Mouse (Mus musculus): ENCODE measurements around the gene Mars. TPM values are rescaled to one million over a fixed set of nuclear protein-coding genes. Genes with fewer than 3 reads are reported as not detected.
"Not testable (repeated sequence)": the region's sequence is repeated elsewhere in the genome, so short reads cannot be mapped to it uniquely, and the experiment has no call there.

Mars gene
- polyA plus RNA-seq, 1 experiment from 2014 or later, result 150 TPM

DNA sequence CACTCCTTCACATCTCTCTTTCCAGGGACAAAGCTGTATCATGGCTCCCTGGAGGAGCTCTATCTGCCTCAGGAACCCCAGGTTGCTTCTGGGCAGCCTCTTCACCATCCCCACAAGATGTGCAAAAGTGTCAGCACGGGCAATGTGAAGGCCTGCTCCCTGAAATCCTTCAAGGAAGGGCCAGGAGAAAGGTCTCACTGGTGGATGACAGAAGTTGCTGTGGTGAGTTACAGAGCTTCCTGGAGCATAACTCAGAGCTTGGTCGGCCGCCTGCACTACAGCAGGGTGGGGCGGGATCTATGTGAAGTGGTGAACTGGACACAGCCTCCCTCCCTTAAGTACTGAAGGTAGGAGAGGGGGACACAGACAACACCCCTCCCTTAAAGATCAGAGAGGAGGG lies 11.1 kb upstream of the Mars start:
- DNase-seq (no peak), ATAC-seq (ENCODE audit: low read depth) (no peak)
- Histone ChIP-seq H3K4me1 (replicated peaks) (peaks cover 65% of the 10 kb centered on the region), H3K9ac (no peak overlapping the region; the same call in 1 of the 2 replicates), H3K4me2 (no peak overlapping the region), H3K27me3 (peaks cover 30% of the 10 kb centered on the region), H3K9me3 (replicated peaks) (no peaks in the 10 kb centered on the region), H3K4me3 (replicated peaks) (0 out of 2 replicates have a peak overlapping the region, but pooled peaks have one; percentile 36), H3K36me3 (no peaks in the 10 kb centered on the region), H3K27ac (peak overlapping the region; percentile 69)
- 48% methylated on average over 4 of the region's 4 CpGs for WGBS (ENCODE audit: insufficient replicate concordance)

DNA sequence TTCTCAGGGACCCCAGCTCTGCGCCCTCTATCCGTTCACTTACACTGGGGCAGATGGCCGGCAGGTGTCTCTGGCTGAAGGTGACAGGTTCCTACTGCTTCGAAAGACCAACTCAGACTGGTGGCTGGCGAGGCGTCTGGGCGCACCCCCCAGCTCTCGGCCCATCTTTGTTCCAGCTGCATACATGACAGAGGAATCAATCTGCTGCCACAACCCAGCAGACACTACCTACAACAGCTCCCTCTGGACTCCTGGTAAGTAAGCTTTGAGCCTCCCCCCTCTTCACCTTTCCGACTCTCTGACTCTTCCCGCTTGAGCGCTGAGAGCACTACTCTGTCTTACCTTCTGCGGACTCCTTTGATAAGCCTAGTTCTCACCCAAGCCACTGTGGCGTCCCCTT lies 10.6 kb upstream of the Mars start:
- WGBS (ENCODE audit: insufficient replicate concordance), result 73% methylated on average over 13 of the region's 13 CpGs
- no peak for ATAC-seq (ENCODE audit: low read depth)
- H3K4me1 ChIP-seq (replicated peaks), result peaks cover 66% of the 10 kb centered on the region
- no peak overlapping the region for H3K27ac ChIP-seq
- no peaks in the 10 kb centered on the region for H3K9me3 ChIP-seq (replicated peaks)
- DNase-seq, result no peak
- no peak overlapping the region for H3K4me3 ChIP-seq (replicated peaks)
- no peaks in the 10 kb centered on the region for H3K36me3 ChIP-seq
- peaks cover 25% of the 10 kb centered on the region for H3K27me3 ChIP-seq
- H3K9ac ChIP-seq, result no peak overlapping the region
- H3K4me2 ChIP-seq, result no peak overlapping the region

DNA sequence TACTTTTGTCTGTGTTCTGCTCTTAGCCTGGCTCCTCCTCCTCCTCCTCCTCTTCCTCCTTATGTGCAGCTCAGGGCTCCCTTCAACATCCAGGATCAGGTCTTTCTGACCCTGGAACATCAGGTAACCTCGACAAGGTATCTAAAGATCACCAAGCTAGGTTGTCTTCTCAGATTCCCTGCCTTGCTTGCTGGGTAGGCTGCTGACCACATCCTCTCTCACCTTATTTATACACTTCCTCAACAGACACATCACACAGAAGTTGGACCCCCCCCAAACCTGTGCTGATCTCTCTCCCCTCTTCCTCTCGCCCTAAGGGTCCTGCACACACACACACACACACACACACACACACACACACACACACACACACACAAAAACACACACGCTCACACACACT lies 10.0 kb upstream of the Mars start, which contains the start of gene Arhgap9:
Arhgap9 (plus strand) TSS at position 344 of the 400 bp plus-strand sequence.
- Histone ChIP-seq H3K4me2 (no peak within 1 kb of the TSS), H3K4me3 (replicated peaks) (no peak within 1 kb of the TSS), H3K27ac (peak within 1 kb of the TSS; percentile 69)

DNA sequence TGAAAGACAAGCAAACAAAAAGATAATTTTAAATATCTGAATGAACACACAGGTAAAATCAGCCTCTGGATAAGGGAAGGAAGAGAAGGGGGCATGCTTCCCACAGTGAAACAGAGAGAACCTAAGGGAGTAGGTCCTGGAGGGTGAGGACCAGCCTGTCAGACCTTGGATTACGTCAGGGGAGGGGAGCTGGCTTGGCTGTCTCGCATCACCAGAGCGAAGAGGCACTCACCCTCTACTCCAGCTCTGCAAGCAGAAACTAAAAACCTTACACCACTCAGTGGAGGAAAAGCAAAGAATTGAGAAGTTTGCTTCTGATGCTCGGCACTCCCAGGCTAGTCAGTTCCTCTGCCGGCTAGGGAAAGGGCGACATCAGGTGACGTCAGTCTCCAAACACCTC lies 8.4 kb upstream of the Mars start:
- Histone ChIP-seq H3K4me1 (replicated peaks) (peaks cover 57% of the 10 kb centered on the region), H3K36me3 (no peaks in the 10 kb centered on the region), H3K27me3 (peaks cover 3% of the 10 kb centered on the region; the same call in 1 of the 2 replicates), H3K9me3 (replicated peaks) (no peaks in the 10 kb centered on the region), H3K27ac (no peak overlapping the region), H3K4me2 (no peak overlapping the region), H3K4me3 (replicated peaks) (no peak overlapping the region), H3K9ac (no peak overlapping the region)
- 76% methylated on average over 7 of the region's 7 CpGs for WGBS (ENCODE audit: insufficient replicate concordance)
- ATAC-seq (ENCODE audit: low read depth), result no peak
- no peak for DNase-seq

More for the DNA sequence above, 10.0 kb upstream of the Mars start, which contains the start of gene Arhgap9:
- Histone ChIP-seq H3K4me1 (replicated peaks) (peaks cover 66% of the 10 kb centered on the region), H3K9me3 (replicated peaks) (no peaks in the 10 kb centered on the region), H3K27me3 (peaks cover 19% of the 10 kb centered on the region), H3K9ac (no peak within 1 kb of the TSS), H3K36me3 (no peaks in the 10 kb centered on the region)
- ATAC-seq (ENCODE audit: low read depth) (no peak), DNase-seq (no peak)
- 60% methylated on average over 3 of the region's 3 CpGs for WGBS (ENCODE audit: insufficient replicate concordance)

DNA sequence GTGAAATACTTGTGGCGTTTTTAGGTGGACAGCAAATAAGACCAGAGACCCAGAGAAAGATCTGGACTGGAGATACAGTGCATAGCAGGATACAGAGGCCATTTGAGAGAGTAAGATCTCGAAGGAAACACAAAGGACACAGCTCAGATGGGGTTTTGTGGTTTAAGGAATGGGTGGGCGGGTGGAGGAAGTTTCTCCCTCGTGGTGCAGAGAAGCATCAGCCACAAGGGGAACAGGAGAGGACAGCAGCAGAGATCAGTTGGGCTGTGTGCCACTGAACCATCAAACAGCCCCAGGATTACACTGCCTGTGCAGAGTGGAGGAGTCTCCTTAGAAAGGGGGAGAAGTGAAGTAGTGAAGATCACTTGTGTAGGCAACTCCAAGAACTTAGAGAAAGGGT lies 6.4 kb upstream of the Mars start:
- H3K9me3 ChIP-seq (replicated peaks), result no peaks in the 10 kb centered on the region
- DNase-seq, result no peak
- no peak overlapping the region for H3K4me3 ChIP-seq (replicated peaks)
- H3K4me1 ChIP-seq (replicated peaks), result peaks cover 44% of the 10 kb centered on the region
- ATAC-seq (ENCODE audit: low read depth), result no peak
- 21% methylated on average over 4 of the region's 4 CpGs for WGBS (ENCODE audit: insufficient replicate concordance)
- H3K36me3 ChIP-seq, result no peaks in the 10 kb centered on the region
- no peak overlapping the region for H3K9ac ChIP-seq
- peak overlapping the region; percentile 73 for H3K27ac ChIP-seq
- H3K4me2 ChIP-seq, result no peak overlapping the region
- H3K27me3 ChIP-seq, result no peaks in the 10 kb centered on the region

DNA sequence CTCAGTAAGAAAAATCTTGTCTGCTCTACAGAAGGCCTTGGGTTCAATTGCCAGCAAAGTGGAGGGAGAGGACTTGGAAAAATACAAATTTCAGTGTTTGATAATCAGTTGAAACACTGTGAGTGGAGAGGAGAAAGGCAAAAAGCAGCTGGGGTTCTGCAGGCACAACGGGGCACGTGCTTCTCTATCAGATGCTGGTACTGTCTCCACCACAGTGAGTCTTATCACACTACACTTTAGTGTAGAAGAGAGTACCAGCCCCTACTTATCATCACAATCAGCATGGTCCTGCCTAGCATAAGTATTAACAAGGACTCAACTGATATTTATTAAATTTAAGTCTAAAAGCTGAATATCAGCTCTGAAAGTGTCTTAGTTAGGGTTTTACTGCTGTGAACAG lies 5.7 kb upstream of the Mars start:
- no peak overlapping the region for H3K4me2 ChIP-seq
- WGBS (ENCODE audit: insufficient replicate concordance), result 14% methylated on average over 2 of the region's 2 CpGs
- H3K4me3 ChIP-seq (replicated peaks), result no peak overlapping the region
- peak; percentile 82 for ATAC-seq (ENCODE audit: low read depth)
- H3K4me1 ChIP-seq (replicated peaks), result peaks cover 44% of the 10 kb centered on the region
- peak overlapping the region; percentile 73 for H3K27ac ChIP-seq
- no peaks in the 10 kb centered on the region for H3K27me3 ChIP-seq
- no peaks in the 10 kb centered on the region for H3K36me3 ChIP-seq
- no peak overlapping the region for H3K9ac ChIP-seq
- H3K9me3 ChIP-seq (replicated peaks), result no peaks in the 10 kb centered on the region
- DNase-seq, result no peak

DNA sequence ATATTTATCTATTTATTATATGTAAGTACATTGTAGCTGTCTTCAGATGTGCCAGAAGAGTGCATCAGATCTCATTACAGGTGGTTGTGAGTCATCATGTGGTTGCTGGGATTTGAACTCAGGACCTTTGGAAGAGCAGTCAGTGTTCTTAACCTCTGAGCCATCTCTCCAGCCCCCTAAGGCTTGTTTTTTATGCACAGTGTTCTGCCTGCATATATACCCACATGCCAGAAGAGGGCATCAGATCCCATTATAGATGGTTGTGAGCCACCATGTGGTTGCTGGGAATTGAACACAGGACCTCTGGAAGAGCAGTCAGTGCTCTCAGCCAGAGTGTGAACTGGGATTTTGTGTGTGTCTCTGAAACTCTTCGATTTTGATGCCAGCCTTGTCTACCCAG lies 3.4 kb upstream of the Mars start:
- H3K4me1 ChIP-seq (replicated peaks), result peaks cover 51% of the 10 kb centered on the region
- WGBS (ENCODE audit: insufficient replicate concordance), result 59% methylated on average over 1 of the region's 1 CpGs
- H3K27ac ChIP-seq; H3K27me3 ChIP-seq; H3K9ac ChIP-seq; H3K9me3 ChIP-seq (replicated peaks); H3K4me3 ChIP-seq (replicated peaks); H3K4me2 ChIP-seq; DNase-seq; H3K36me3 ChIP-seq; ATAC-seq (ENCODE audit: low read depth): not testable (repeated sequence)

DNA sequence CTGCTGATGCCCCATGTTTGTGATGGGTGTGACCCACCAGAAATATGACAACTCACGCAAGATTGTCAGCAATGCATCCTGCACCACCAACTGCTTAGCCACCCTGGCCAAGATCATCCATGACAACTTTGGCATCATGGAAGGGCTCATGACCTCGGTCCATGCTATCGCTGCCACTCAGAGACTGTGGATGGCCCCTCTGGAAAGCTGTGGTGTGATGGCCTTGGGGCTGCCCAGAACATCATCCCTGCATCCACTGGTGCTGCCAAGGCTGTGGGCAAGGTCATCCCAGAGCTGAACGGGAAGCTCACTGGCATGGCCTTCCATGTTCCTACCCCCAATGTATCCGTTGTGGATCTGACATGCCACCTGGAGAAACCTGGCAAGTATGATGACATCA lies 1.9 kb upstream of the Mars start:
- not testable (repeated sequence) for H3K9ac ChIP-seq; H3K27me3 ChIP-seq; H3K9me3 ChIP-seq (replicated peaks); DNase-seq; H3K4me3 ChIP-seq (replicated peaks); H3K4me2 ChIP-seq; H3K27ac ChIP-seq; ATAC-seq (ENCODE audit: low read depth)
- 81% methylated on average over 5 of the region's 5 CpGs for WGBS (ENCODE audit: insufficient replicate concordance)
- peaks cover 58% of the 10 kb centered on the region for H3K4me1 ChIP-seq (replicated peaks)
- peaks cover 18% of the 10 kb centered on the region for H3K36me3 ChIP-seq

DNA sequence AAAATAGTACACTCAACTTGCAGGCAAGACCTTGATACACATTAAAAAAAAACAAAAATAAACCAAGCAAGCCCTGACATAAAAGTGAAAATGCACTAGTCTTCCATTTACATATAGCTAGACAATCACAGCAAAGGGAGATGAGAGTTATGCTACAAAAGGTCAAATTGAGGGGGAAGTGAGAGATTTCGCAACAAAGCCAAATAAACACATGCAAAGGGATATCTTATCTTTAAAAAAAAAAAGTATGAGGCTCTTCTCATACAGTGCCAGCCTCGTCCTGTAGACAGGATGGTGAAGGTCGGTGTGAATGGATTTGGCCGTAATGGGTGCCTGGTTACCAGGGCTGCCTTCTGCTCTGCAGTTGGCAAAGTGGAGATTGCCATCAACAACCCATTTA lies 1.3 kb upstream of the Mars start:
- ATAC-seq (ENCODE audit: low read depth), result no peak
- 43% methylated on average over 4 of the region's 4 CpGs for WGBS (ENCODE audit: insufficient replicate concordance)
- no peak for DNase-seq
- peak overlapping the region; percentile 84 for H3K27ac ChIP-seq
- peak overlapping the region; percentile 96; the same call in 1 of the 2 replicates for H3K9ac ChIP-seq
- H3K36me3 ChIP-seq, result peaks cover 25% of the 10 kb centered on the region
- H3K4me2 ChIP-seq, result peak overlapping the region; percentile 90
- H3K4me3 ChIP-seq (replicated peaks), result peak overlapping the region; percentile 90; the same call in 1 of the 2 replicates
- no peaks in the 10 kb centered on the region for H3K27me3 ChIP-seq
- H3K4me1 ChIP-seq (replicated peaks), result peaks cover 53% of the 10 kb centered on the region
- H3K9me3 ChIP-seq (replicated peaks), result no peaks in the 10 kb centered on the region

DNA sequence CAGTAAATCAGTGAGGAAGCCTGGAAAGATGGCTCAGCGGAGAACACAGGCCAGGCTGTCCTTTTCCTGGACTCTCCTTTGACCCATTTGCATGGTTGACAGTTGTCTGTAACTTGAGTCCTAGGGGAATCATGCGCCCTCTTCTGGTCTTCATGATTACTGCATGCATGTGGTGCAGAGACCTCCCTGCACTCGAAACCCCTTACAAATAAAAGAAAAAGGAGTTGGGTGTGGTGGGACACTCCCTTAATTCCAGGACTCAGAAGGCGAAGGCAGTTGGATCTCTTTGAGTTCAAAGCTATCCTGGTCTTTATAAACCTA lies 730 bp upstream of the Mars start:
- WGBS (ENCODE audit: insufficient replicate concordance), result 2% methylated on average over 4 of the region's 4 CpGs
- peaks cover 48% of the 10 kb centered on the region for H3K4me1 ChIP-seq (replicated peaks)
- H3K4me2 ChIP-seq, result peak overlapping the region; percentile 90
- H3K36me3 ChIP-seq, result peaks cover 30% of the 10 kb centered on the region
- peak overlapping the region; percentile 90 for H3K4me3 ChIP-seq (replicated peaks)
- ATAC-seq (ENCODE audit: low read depth) (peak; percentile 47), DNase-seq (peak; percentile 79)
- H3K9me3 ChIP-seq (replicated peaks), result no peaks in the 10 kb centered on the region
- peak overlapping the region; percentile 96 for H3K9ac ChIP-seq
- peak overlapping the region; percentile 84 for H3K27ac ChIP-seq
- no peaks in the 10 kb centered on the region for H3K27me3 ChIP-seq

DNA sequence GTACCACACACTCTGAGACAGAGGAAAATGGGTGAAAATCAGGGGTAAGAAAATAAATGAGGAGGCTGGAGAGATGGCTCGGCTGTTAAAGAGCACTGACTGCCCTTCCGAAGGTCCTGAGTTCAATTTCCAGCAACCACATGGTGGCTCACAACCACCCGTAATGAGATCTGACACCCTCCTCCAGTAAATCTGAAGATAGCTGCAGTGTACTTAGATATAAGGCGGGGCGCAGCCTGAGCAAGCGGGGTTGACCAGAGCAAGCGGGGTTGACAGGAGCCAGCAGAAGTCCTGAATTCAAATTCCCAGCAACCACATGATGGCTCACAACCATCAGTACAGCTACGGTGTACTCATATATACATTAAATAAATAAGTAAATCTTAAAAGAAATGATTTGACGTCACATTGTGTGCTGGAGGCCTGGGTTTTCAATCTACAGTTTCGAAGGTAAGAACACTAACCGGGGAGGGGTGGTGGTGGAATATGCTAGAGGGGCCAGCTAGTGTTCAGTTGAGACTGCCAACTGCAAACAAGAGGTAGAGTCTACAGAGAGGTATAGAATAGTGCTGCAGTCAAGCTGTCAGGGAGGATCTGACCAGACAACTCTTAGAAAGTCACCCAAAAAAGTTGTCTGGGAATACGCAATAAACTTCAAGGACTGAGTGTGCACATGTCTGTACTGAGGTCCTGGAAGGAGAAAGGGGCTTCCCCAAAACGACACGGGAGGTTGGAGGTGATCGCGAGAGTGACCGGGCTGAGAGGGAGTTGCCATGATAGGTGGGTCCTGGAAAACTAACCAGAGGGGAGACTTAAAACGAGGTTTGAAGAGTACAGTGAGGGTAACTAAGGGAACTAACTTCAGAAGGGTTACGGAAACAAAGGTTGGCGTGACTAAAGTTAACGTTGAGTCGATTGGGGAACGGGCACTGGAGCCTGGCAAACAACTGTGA lies 787 bp downstream of the Mars start:
- ATAC-seq (ENCODE audit: low read depth) (peak; percentile 50), DNase-seq (peak; percentile 52)
- peak overlapping the region; percentile 90 for H3K4me3 ChIP-seq (replicated peaks)
- H3K4me1 ChIP-seq (replicated peaks), result peaks cover 33% of the 10 kb centered on the region
- 15% methylated on average over 23 of the region's 23 CpGs for WGBS (ENCODE audit: insufficient replicate concordance)
- H3K27me3 ChIP-seq, result no peaks in the 10 kb centered on the region
- peaks cover 45% of the 10 kb centered on the region for H3K36me3 ChIP-seq
- H3K27ac ChIP-seq, result peak overlapping the region; percentile 92
- no peaks in the 10 kb centered on the region for H3K9me3 ChIP-seq (replicated peaks)
- H3K9ac ChIP-seq, result peak overlapping the region; percentile 96
- peak overlapping the region; percentile 90 for H3K4me2 ChIP-seq
